Mouse (Mus musculus) E14TG2a.4 (cell line): Measurements from ENCODE around the gene Lypla2.
"Not testable (repeated sequence)": the region's sequence is repeated elsewhere in the genome, so short reads cannot be mapped to it uniquely, and the experiment has no call there.

Experiments
- CTCF ChIP-seq: conservative IDR thresholded peaks from 2 replicates; pipeline ENCODE4 v1.5.1; 2014; ENCODE audit warnings: low read length
- NANOG ChIP-seq: IDR thresholded peaks from 2 replicates; pipeline ENCODE4 v1.6.1; 2014; ENCODE audit warnings: borderline replicate concordance, low read length, mixed read lengths
- POU5F1 ChIP-seq: IDR thresholded peaks from 2 replicates; pipeline ENCODE4 v1.6.1; 2014; ENCODE audit warnings: low read length, borderline replicate concordance

GRCm38 (mm10) chr4:135941026-135941425 is 31.4 kb downstream of the Lypla2 start:
- peak; percentile 80 for TF ChIP-seq CTCF
- TF ChIP-seq POU5F1, NANOG: not testable (repeated sequence)
